Mouse (Mus musculus): ENCODE measurements around the gene Btaf1. TPM values are rescaled to one million over a fixed set of nuclear protein-coding genes. Genes with fewer than 3 reads are reported as not detected.

Btaf1 gene
- polyA plus RNA-seq, 1 experiment: 11.2 TPM

DNA sequence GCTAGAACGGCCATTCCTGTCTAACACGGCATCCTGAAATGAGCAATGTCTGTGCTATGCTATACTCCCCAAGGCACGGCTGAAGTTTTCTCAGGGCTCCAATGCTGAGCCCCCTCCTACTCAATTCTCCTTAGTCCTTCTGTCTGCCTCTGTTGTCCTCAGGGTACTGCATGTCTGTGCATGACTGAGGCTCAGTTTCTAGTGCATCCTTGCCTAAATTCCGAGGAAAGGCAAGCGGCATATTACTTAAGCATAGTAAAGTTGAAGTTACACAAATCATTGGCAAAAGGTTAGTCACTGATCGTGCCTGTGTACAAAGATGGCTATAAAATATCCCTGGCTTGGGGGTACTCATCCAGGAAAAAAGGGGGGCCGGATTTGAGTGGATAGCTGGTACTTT lies 12.8 kb upstream of the Btaf1 start:
- no peaks in the 10 kb centered on the region; the same call in 1 of the 2 replicates for H3K27me3 ChIP-seq (ENCODE audit: control insufficient read depth, insufficient read depth, low read length)
- H3K4me3 ChIP-seq (replicated peaks; ENCODE audit: insufficient read depth, low read depth, low read length): no peak overlapping the region
- DNase-seq: no peak
- TF ChIP-seq POLR2A (IDR thresholded peaks at IDR 0.05; ENCODE audit: borderline replicate concordance, insufficient read depth, low read length) (no peak), CTCF (IDR thresholded peaks at IDR 0.05; ENCODE audit: borderline replicate concordance, insufficient read depth, low read depth, low read length) (no peak)
- no peak overlapping the region for H3K27ac ChIP-seq (ENCODE audit: insufficient read depth, low read length)
- peaks cover 3% of the 10 kb centered on the region; the same call in 1 of the 2 replicates for H3K4me1 ChIP-seq (ENCODE audit: control insufficient read depth, insufficient read depth, low read length)
- 86% methylated on average over 7 of the region's 7 CpGs for WGBS

GRCm38 (mm10) chr19:36916206-36916605 lies 9.7 kb upstream of the Btaf1 start:
- Histone ChIP-seq H3K27me3 (ENCODE audit: control insufficient read depth, insufficient read depth, low read length) (no peaks in the 10 kb centered on the region), H3K4me1 (ENCODE audit: control insufficient read depth, insufficient read depth, low read length) (peaks cover 3% of the 10 kb centered on the region; the same call in 1 of the 2 replicates), H3K4me3 (replicated peaks; ENCODE audit: insufficient read depth, low read depth, low read length) (no peak overlapping the region), H3K27ac (ENCODE audit: insufficient read depth, low read length) (no peak overlapping the region)
- TF ChIP-seq POLR2A (IDR thresholded peaks at IDR 0.05; ENCODE audit: borderline replicate concordance, insufficient read depth, low read length): no peak
- no peak for TF ChIP-seq CTCF (IDR thresholded peaks at IDR 0.05; ENCODE audit: borderline replicate concordance, insufficient read depth, low read depth, low read length)
- 30% methylated on average over 4 of the region's 4 CpGs for WGBS
- no peak for DNase-seq

GRCm38 (mm10) chr19:36916876-36917389 lies 8.9 kb upstream of the Btaf1 start:
- WGBS: 86% methylated on average over 1 of the region's 1 CpGs
- DNase-seq: no peak
- no peak overlapping the region for H3K27ac ChIP-seq (ENCODE audit: insufficient read depth, low read length)
- no peak overlapping the region for H3K4me3 ChIP-seq (replicated peaks; ENCODE audit: insufficient read depth, low read depth, low read length)
- no peaks in the 10 kb centered on the region for H3K27me3 ChIP-seq (ENCODE audit: control insufficient read depth, insufficient read depth, low read length)
- H3K4me1 ChIP-seq (ENCODE audit: control insufficient read depth, insufficient read depth, low read length): peaks cover 3% of the 10 kb centered on the region; the same call in 1 of the 2 replicates
- TF ChIP-seq CTCF (IDR thresholded peaks at IDR 0.05; ENCODE audit: borderline replicate concordance, insufficient read depth, low read depth, low read length) (no peak), POLR2A (IDR thresholded peaks at IDR 0.05; ENCODE audit: borderline replicate concordance, insufficient read depth, low read length) (no peak)

DNA sequence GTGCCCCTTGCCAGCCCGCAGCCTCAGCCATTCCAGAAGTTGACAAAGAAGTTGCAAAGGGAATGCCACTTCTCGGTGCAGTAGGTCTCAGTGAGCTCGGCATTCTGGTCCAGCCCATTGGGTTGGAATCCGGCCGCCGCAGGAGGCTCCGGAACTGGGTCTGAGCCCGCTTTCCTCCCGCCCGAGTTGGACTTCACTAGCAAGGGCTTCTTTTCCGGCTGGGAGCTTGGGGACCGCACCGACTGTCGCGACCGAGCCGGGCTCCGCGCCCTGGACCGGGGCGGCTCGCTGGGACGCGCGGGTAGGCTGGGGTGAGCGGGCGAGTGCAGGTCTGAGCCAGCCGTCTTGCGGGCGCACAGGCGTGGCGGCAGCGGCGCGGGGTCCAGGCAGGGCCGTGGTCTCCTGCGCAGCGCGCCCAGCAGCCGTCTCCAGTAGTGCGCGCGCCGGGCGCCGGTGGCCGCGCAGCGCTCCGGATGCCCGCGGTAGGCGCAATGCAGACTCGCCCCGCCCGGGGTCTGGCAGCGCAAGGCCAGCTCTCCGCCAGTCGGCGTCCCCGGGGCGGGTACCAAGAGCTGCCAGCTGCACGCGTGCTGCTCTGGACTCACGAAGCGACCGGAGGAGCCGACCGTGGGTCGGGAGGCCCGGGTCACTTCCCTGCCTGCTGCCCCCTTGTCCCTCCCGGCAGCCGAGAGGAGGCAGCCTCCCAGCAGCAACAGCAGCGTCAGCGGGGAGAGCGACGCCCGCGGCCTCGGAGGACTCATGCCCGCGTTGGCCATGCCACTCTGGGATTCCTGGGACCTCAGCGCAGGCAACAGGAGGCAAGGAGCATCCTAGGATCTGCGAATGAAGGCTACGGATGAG lies 7.2 kb upstream of the Btaf1 start:
- TF ChIP-seq POLR2A (IDR thresholded peaks at IDR 0.05; ENCODE audit: borderline replicate concordance, insufficient read depth, low read length): peak; percentile 64; the same call in 1 of the 2 replicates
- peak; percentile 32; the same call in 1 of the 2 replicates for TF ChIP-seq CTCF (IDR thresholded peaks at IDR 0.05; ENCODE audit: borderline replicate concordance, insufficient read depth, low read depth, low read length)
- under 1% methylated on average over 83 of the region's 85 CpGs for WGBS
- DNase-seq: peak; percentile 88 to 89
- H3K27ac ChIP-seq (ENCODE audit: insufficient read depth, low read length): peak overlapping the region; percentile 71
- peaks cover 3% of the 10 kb centered on the region; the same call in 1 of the 2 replicates for H3K4me1 ChIP-seq (ENCODE audit: control insufficient read depth, insufficient read depth, low read length)
- peak overlapping the region; percentile 75 for H3K4me3 ChIP-seq (replicated peaks; ENCODE audit: insufficient read depth, low read depth, low read length)
- no peaks in the 10 kb centered on the region for H3K27me3 ChIP-seq (ENCODE audit: control insufficient read depth, insufficient read depth, low read length)

GRCm38 (mm10) chr19:36919466-36919865 lies 6.4 kb upstream of the Btaf1 start, which contains the start of gene Fgfbp3:
TSS of gene Fgfbp3 (minus strand) at chr19:36919615.
- 4% methylated on average over 12 of the region's 12 CpGs for WGBS
- Histone ChIP-seq H3K27ac (ENCODE audit: insufficient read depth, low read length) (peak within 1 kb of the TSS; percentile 71), H3K27me3 (ENCODE audit: control insufficient read depth, insufficient read depth, low read length) (no peaks in the 10 kb centered on the region), H3K4me1 (ENCODE audit: control insufficient read depth, insufficient read depth, low read length) (peaks cover 3% of the 10 kb centered on the region; the same call in 1 of the 2 replicates), H3K4me3 (replicated peaks; ENCODE audit: insufficient read depth, low read depth, low read length) (peak within 1 kb of the TSS; percentile 75)
- TF ChIP-seq CTCF (IDR thresholded peaks at IDR 0.05; ENCODE audit: borderline replicate concordance, insufficient read depth, low read depth, low read length) (no peak), POLR2A (IDR thresholded peaks at IDR 0.05; ENCODE audit: borderline replicate concordance, insufficient read depth, low read length) (no peak)
- no peak for DNase-seq

GRCm38 (mm10) chr19:36922015-36922414 lies 3.9 kb upstream of the Btaf1 start:
- DNase-seq: peak in 1 of 2 experiments; percentile 43
- WGBS: 11% methylated on average over 2 of the region's 2 CpGs
- Histone ChIP-seq H3K27me3 (ENCODE audit: control insufficient read depth, insufficient read depth, low read length) (no peaks in the 10 kb centered on the region), H3K4me3 (replicated peaks; ENCODE audit: insufficient read depth, low read depth, low read length) (no peak overlapping the region), H3K27ac (ENCODE audit: insufficient read depth, low read length) (no peak overlapping the region), H3K4me1 (ENCODE audit: control insufficient read depth, insufficient read depth, low read length) (peaks cover under 1% of the 10 kb centered on the region; the same call in 1 of the 2 replicates)
- TF ChIP-seq POLR2A (IDR thresholded peaks at IDR 0.05; ENCODE audit: borderline replicate concordance, insufficient read depth, low read length): no peak
- TF ChIP-seq CTCF (IDR thresholded peaks at IDR 0.05; ENCODE audit: borderline replicate concordance, insufficient read depth, low read depth, low read length): peak; percentile 36; the same call in 1 of the 2 replicates

DNA sequence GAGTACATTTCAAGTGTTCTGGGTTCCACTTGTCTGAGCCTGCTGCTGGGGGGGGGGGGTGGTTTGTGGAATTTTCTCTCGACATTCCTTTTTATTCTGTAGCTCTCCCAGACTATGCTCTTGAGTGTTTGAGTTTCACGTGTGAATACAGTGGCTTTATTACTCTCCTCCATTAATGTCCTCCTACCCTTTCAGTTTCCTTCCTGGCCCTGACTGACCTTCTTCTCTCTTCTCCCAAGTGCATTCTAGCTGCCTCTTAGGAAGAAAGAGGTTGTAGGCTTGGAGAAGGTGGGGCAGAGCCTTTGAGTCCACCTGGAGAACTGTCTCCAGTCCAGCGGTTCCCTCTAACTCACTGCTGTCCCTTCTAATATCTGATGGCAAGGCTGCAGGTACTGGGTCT lies 2.9 kb upstream of the Btaf1 start:
- no peaks in the 10 kb centered on the region; the same call in 1 of the 2 replicates for H3K4me1 ChIP-seq (ENCODE audit: control insufficient read depth, insufficient read depth, low read length)
- no peak for TF ChIP-seq CTCF (IDR thresholded peaks at IDR 0.05; ENCODE audit: borderline replicate concordance, insufficient read depth, low read depth, low read length)
- TF ChIP-seq POLR2A (IDR thresholded peaks at IDR 0.05; ENCODE audit: borderline replicate concordance, insufficient read depth, low read length): no peak
- H3K27me3 ChIP-seq (ENCODE audit: control insufficient read depth, insufficient read depth, low read length): no peaks in the 10 kb centered on the region
- H3K27ac ChIP-seq (ENCODE audit: insufficient read depth, low read length): no peak overlapping the region
- DNase-seq: no peak
- H3K4me3 ChIP-seq (replicated peaks; ENCODE audit: insufficient read depth, low read depth, low read length): no peak overlapping the region
- WGBS: 75% methylated on average over 3 of the region's 3 CpGs
